Mouse (Mus musculus): ENCODE results near the gene Mtfp1. TPM values are rescaled to one million over a fixed set of nuclear protein-coding genes. Genes with fewer than 3 reads are reported as not detected.
A peak's percentile ranks its signal among the peaks of the same experiment; 100 is the strongest.
"Not testable (repeated sequence)": the region's sequence is repeated elsewhere in the genome, so short reads cannot be mapped to it uniquely, and the experiment has no call there.

Mtfp1 gene
- total RNA-seq (2021) = 100 to 1,000 TPM; 142 to 144 TPM

- DNase-seq (ENCODE audit: low spot score) = peak; percentile 38
- intact Hi-C loops (cut with DNase I) = loop anchor here (2.0 kb wide), 1 partner anchor 123 kb away; the partner anchor contains the start of gene Castor1
These were observed at the start of gene Mtfp1 for GRCm38 (mm10) chr11:4095171-4096053. TSS of gene Mtfp1 (minus strand) at chr11:4095445.

GRCm38 (mm10) chr11:4143281-4144062 is 48.2 kb upstream of the Mtfp1 start:
- intact Hi-C loops (cut with DNase I) = no loop called here

GRCm38 (mm10) chr11:4142352-4142751 is 47.1 kb upstream of the Mtfp1 start:
- intact Hi-C loops (cut with DNase I) = no loop called here
- DNase-seq (ENCODE audit: low spot score) = no peak

More at GRCm38 (mm10) chr11:4143281-4144062, 48.2 kb upstream of the Mtfp1 start:
- no peak for DNase-seq (ENCODE audit: low spot score)

- intact Hi-C loops (cut with DNase I) = no loop called here
- DNase-seq (ENCODE audit: low spot score) = no peak
These were observed 46.3 kb upstream of the Mtfp1 start for GRCm38 (mm10) chr11:4141505-4141904.

- no peak for DNase-seq (ENCODE audit: low spot score)
- intact Hi-C loops (cut with DNase I) = no loop called here
These were observed 43.7 kb upstream of the Mtfp1 start for GRCm38 (mm10) chr11:4138964-4139363.

GRCm38 (mm10) chr11:4134986-4135935 is 40.0 kb upstream of the Mtfp1 start, which contains the start of gene Rnf215:
TSS of gene Rnf215 (plus strand) at chr11:4135202.
- DNase-seq (ENCODE audit: low spot score) = peak; percentile 75
- intact Hi-C loops (cut with DNase I) = loop anchor here (1.0 to 2.0 kb wide), 5 partner anchors 26 to 288 kb away; partner anchors contain the start of genes Ccdc157 and Sf3a1

GRCm38 (mm10) chr11:4134400-4134799 is 39.2 kb upstream of the Mtfp1 start:
- intact Hi-C loops (cut with DNase I) = loop anchor here (2.0 kb wide), 4 partner anchors 26 to 288 kb away; partner anchors contain the start of genes Ccdc157 and Sf3a1
- no peak for DNase-seq (ENCODE audit: low spot score)

GRCm38 (mm10) chr11:4133450-4133849 is 38.2 kb upstream of the Mtfp1 start:
- intact Hi-C loops (cut with DNase I) = no loop called here
- DNase-seq (ENCODE audit: low spot score) = no peak

GRCm38 (mm10) chr11:4128461-4128860 is 33.2 kb upstream of the Mtfp1 start:
- DNase-seq (ENCODE audit: low spot score); intact Hi-C loops (cut with DNase I): not testable (repeated sequence)

- intact Hi-C loops (cut with DNase I) = no loop called here
These were observed 31.8 kb upstream of the Mtfp1 start for GRCm38 (mm10) chr11:4127059-4127458.

GRCm38 (mm10) chr11:4123922-4124321 is 28.7 kb upstream of the Mtfp1 start:
- intact Hi-C loops (cut with DNase I) = no loop called here
- DNase-seq (ENCODE audit: low spot score) = no peak

More at GRCm38 (mm10) chr11:4127059-4127458, 31.8 kb upstream of the Mtfp1 start:
- DNase-seq (ENCODE audit: low spot score) = no peak

- intact Hi-C loops (cut with DNase I) = no loop called here
- no peak for DNase-seq (ENCODE audit: low spot score)
These were observed 27.7 kb upstream of the Mtfp1 start, which contains the start of gene Sec14l2 for GRCm38 (mm10) chr11:4122742-4123579. TSS of gene Sec14l2 (minus strand) at chr11:4123415.

GRCm38 (mm10) chr11:4122226-4122625 is 27.0 kb upstream of the Mtfp1 start:
- intact Hi-C loops (cut with DNase I) = no loop called here
- DNase-seq (ENCODE audit: low spot score) = no peak

GRCm38 (mm10) chr11:4121691-4122090 is 26.4 kb upstream of the Mtfp1 start:
- DNase-seq (ENCODE audit: low spot score) = no peak
- intact Hi-C loops (cut with DNase I) = no loop called here

- intact Hi-C loops (cut with DNase I) = no loop called here
- no peak for DNase-seq (ENCODE audit: low spot score)
These were observed 24.4 kb upstream of the Mtfp1 start for GRCm38 (mm10) chr11:4119635-4120034.

GRCm38 (mm10) chr11:4118081-4118921 is 23.1 kb upstream of the Mtfp1 start:
- intact Hi-C loops (cut with DNase I) = no loop called here

GRCm38 (mm10) chr11:4117372-4118071 is 22.3 kb upstream of the Mtfp1 start:
- intact Hi-C loops (cut with DNase I) = no loop called here
- no peak for DNase-seq (ENCODE audit: low spot score)

More at GRCm38 (mm10) chr11:4118081-4118921, 23.1 kb upstream of the Mtfp1 start:
- peak; percentile 42 for DNase-seq (ENCODE audit: low spot score)
